In genomic region chr7:97355068-97355841, GRCm38 (mm10) we compare ENCODE assay signal across 9 mouse cellular contexts. TPM values are rescaled to one million over a fixed set of nuclear protein-coding genes. Genes with fewer than 3 reads are reported as not detected.
DNase-seq lines count a peak whose midpoint lies in the region; ATAC-seq and TF ChIP-seq lines count a peak whose summit lies in the region.
"Had no signal": no experiment of that assay in that cellular context is flagged by ENCODE, and none has a peak within 500 bp of the region (broad histone marks: within the 10 kb centered on the region; RNA-seq: fewer than 3 reads in every experiment).

No protein-coding gene starts in this region.

- 28% methylated on average over 13 of the region's 13 CpGs for WGBS in lung, adult 2 months

- no peak for ATAC-seq in inflammation-experienced regulatory T-cells, adult 6 months
- ATAC-seq: midbrain, embryonic 13.5 days had no signal

- intact Hi-C loops in gastrocnemius, postnatal 14 days (cut with DNase I; ENCODE audit: low total_unique reads), result no loop called here

- TF ChIP-seq CTCF in lung, adult 2 months (IDR thresholded peaks at IDR 0.05; ENCODE audit: insufficient read depth, low read length), result no peak

- TF ChIP-seq POLR2A in lung, adult 2 months (IDR thresholded peaks at IDR 0.05; ENCODE audit: borderline replicate concordance, extremely low read depth, low read depth, low read length), result peak; percentile 40; the same call in 1 of the 2 replicates

- peaks cover 22% of the 10 kb centered on the region for H3K4me1 ChIP-seq in lung, adult 2 months (ENCODE audit: control insufficient read depth, insufficient read depth, low read length)
- H3K4me1 ChIP-seq: midbrain, embryonic 13.5 days had no signal

- no peak overlapping the region for H3K4me3 ChIP-seq in lung, adult 2 months (replicated peaks; ENCODE audit: extremely low read depth, low read depth, low read length)
- H3K4me3 ChIP-seq: erythroblast, embryonic 14.5 days; midbrain, embryonic 13.5 days had no signal

- peak; percentile 39 to 57 for DNase-seq in spleen, postnatal 36 days (ENCODE audit: low spot score in 2 of 2)
- no peak for DNase-seq in spleen, postnatal 4 days (ENCODE audit: low spot score in 2 of 2)
- DNase-seq in heart, adult 11 months, result peak; percentile 97
- peak; percentile 59 for DNase-seq in lung, adult 2 months
- no peak for DNase-seq in frontal cortex, postnatal 36 days (ENCODE audit: low spot score in 2 of 2)
- DNase-seq in gastrocnemius, postnatal 14 days, result no peak

RNA-seq across cellular contexts. Expression of gene Alg8, which starts 16.2 kb away (rescaled TPM):
- 7.4 and 9.3 TPM in 2 replicates for polyA plus RNA-seq in lung, adult 2 months (2012; rRNA removed)
- polyA plus RNA-seq in inflammation-experienced regulatory T-cells, adult 6 months (2017; shearing (Covaris generic)), result 10 to 100 TPM; 18.9 to 27.2 (median 22.7) TPM
- total RNA-seq in gastrocnemius, postnatal 14 days (2021), result 1 to 10 TPM; 2.9 to 5.5 TPM

RNA-seq across cellular contexts. Expression of gene Kctd21, which starts 23.1 kb away (rescaled TPM):
- 7.9 and 11.5 TPM in 2 replicates for polyA plus RNA-seq in lung, adult 2 months (2012; rRNA removed)
- 1 to 10 TPM in 2 of 3 experiments, under 1 TPM in 1; 0.97 to 1.6 (median 1.5) TPM for polyA plus RNA-seq in inflammation-experienced regulatory T-cells, adult 6 months (2017; shearing (Covaris generic))
- 1 to 10 TPM; 1.9 to 2.3 TPM for total RNA-seq in gastrocnemius, postnatal 14 days (2021)
- polyA plus RNA-seq: erythroblast, embryonic 14.5 days had no signal

RNA-seq across cellular contexts. Expression of gene Usp35, which starts 23.4 kb away (rescaled TPM):
- polyA plus RNA-seq in lung, adult 2 months (2012; rRNA removed), result 5.3 and 9.2 TPM in 2 replicates
- polyA plus RNA-seq in inflammation-experienced regulatory T-cells, adult 6 months (2017; shearing (Covaris generic)), result 1 to 10 TPM in 2 of 3 experiments, under 1 TPM in 1; 0.87 to 2.3 (median 2.3) TPM
- total RNA-seq in gastrocnemius, postnatal 14 days (2021), result under 1 TPM; 0.75 to 0.76 TPM

RNA-seq across cellular contexts. Expression of gene Ndufc2, which starts 44.5 kb away (rescaled TPM):
- 134 and 135 TPM in 2 replicates for polyA plus RNA-seq in lung, adult 2 months (2012; rRNA removed)
- polyA plus RNA-seq in inflammation-experienced regulatory T-cells, adult 6 months (2017; shearing (Covaris generic)), result 100 to 1,000 TPM; 178 to 215 (median 183) TPM
- total RNA-seq in gastrocnemius, postnatal 14 days (2021), result 100 to 1,000 TPM; 304 to 343 TPM

Comparison
In these comparisons a context has a peak if more than half of its experiments do, and no peak if none do; other contexts are left out.
1. DNase-seq: peak in spleen, postnatal 36 days (2 of 2), heart, adult 11 months (single experiment) and lung, adult 2 months (single experiment); none in spleen, postnatal 4 days (0 of 2), frontal cortex, postnatal 36 days (0 of 2) and gastrocnemius, postnatal 14 days (single experiment).